In genomic region chr14:27658616-27659015, GRCm38 (mm10) we compare ENCODE assay signal across 20 mouse cellular contexts.
"Had no signal": no experiment of that assay in that cellular context is flagged by ENCODE, and none has a peak within 500 bp of the region (broad histone marks: within the 10 kb centered on the region; RNA-seq: fewer than 3 reads in every experiment).

No protein-coding gene starts in this region.

- DNase-seq: kidney, adult 8-10 months; kidney, postnatal 14 days; layer of hippocampus, postnatal 36 days; lung, adult 18-20 months; lung, postnatal 10 days; lung, postnatal 36 days; right cerebral cortex, adult 18-20 months; right cerebral cortex, postnatal 14 days; right cerebral cortex, postnatal 4 days; spleen, adult 18-20 months; thymus, postnatal 25 days had no signal

- H3K4me3 ChIP-seq: left cerebral cortex, adult 2 months; liver, embryonic 15.5 days; lung, embryonic 15.5 days; megakaryocyte, embryonic 14.5 days; midbrain, embryonic 10.5 days; midbrain, embryonic 13.5 days; neural tube, embryonic 12.5 days; neural tube, embryonic 15.5 days; stomach, embryonic 15.5 days had no signal

- H3K27ac ChIP-seq: left cerebral cortex, adult 2 months; liver, embryonic 15.5 days; lung, embryonic 15.5 days; midbrain, embryonic 10.5 days; midbrain, embryonic 13.5 days; neural tube, embryonic 12.5 days; neural tube, embryonic 15.5 days; stomach, embryonic 15.5 days had no signal
